Mouse (Mus musculus) neutrophil, adult 65 days (primary cell): ENCODE results near the gene 9330182L06Rik. TPM values are rescaled to one million over a fixed set of nuclear protein-coding genes. Genes with fewer than 3 reads are reported as not detected.

Experiments
- total RNA-seq: library from RNA; stranded (reverse); gene quantifications from 2 replicates; pipeline ENCODE4 v1.2.4, GENCODE M21; 2023

Gene 9330182L06Rik
- not detected in 2 replicates for total RNA-seq

GRCm38 (mm10) chr5:9265586-9266279 is at the start of gene 9330182L06Rik:
Gene 9330182L06Rik (plus strand): TSS chr5:9266118.

Other genes starting within 250 kb of the 9330182L06Rik start
- gene Tmem243, start 165.4 kb upstream of the 9330182L06Rik start, total RNA-seq = 21.4 and 22.3 TPM in 2 replicates
- 33.6 and 37.8 TPM in 2 replicates for gene Dmtf1, start 104.3 kb upstream of the 9330182L06Rik start, total RNA-seq